Mouse (Mus musculus) T-cell, adult 2 months (primary cell): ENCODE data around the gene 1700016D06Rik.

Experiments
- DNase-seq: peaks from one replicate; pipeline ENCODE4 v3.0.0; 2022; ENCODE audit warnings: low spot score

1700016D06Rik gene

DNA sequence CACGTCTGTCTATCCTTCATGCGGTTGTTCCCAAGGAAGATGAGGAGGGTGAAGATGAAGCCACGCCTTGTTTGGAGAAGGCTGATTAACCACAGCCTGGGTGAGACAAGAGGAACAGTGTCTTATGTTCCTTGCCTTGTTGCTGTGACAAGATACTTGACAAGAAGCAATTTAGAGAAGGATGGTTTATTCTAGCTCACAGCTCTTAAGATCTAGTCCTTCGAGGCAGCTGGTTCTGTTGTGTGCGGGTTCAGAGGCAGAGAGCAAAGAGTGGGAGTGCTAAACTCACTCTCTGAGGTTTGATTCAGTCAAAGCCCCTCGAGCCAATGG lies at the start of gene 1700016D06Rik:
Gene 1700016D06Rik (minus strand): TSS at position 31 of the 330 bp plus-strand sequence.
- DNase-seq = no peak

DNA sequence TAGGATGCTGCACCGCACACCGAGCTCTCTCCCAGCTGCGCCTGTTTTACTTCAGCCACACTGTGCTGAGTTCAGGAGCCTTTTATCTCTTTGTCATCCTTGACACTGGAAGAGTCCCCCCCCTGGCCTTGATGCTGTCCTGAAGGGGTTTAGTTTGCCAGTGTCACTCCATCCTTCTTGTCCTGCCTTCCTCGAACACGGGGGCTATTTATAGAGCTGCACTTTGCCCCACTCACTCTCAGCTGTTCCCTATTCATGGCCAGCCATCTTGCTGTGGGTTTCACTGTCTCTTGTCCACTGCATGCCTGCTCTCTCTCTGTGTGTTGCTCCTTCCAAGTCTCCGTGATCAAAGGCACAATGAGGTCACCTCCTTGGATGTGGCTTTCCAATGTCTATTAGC lies 48.6 kb upstream of the 1700016D06Rik start:
- DNase-seq = no peak

GRCm38 (mm10) chr8:11746850-11747600 lies 46.2 kb upstream of the 1700016D06Rik start:
- no peak for DNase-seq

GRCm38 (mm10) chr8:11743580-11743979 lies 42.7 kb upstream of the 1700016D06Rik start:
- DNase-seq = no peak

- DNase-seq = no peak
These were observed 40.0 kb upstream of the 1700016D06Rik start for GRCm38 (mm10) chr8:11740857-11741256.

- DNase-seq = no peak
These were observed 38.2 kb upstream of the 1700016D06Rik start for GRCm38 (mm10) chr8:11739082-11739481.

- DNase-seq = no peak
These were observed 36.2 kb upstream of the 1700016D06Rik start for GRCm38 (mm10) chr8:11737096-11737495.

DNA sequence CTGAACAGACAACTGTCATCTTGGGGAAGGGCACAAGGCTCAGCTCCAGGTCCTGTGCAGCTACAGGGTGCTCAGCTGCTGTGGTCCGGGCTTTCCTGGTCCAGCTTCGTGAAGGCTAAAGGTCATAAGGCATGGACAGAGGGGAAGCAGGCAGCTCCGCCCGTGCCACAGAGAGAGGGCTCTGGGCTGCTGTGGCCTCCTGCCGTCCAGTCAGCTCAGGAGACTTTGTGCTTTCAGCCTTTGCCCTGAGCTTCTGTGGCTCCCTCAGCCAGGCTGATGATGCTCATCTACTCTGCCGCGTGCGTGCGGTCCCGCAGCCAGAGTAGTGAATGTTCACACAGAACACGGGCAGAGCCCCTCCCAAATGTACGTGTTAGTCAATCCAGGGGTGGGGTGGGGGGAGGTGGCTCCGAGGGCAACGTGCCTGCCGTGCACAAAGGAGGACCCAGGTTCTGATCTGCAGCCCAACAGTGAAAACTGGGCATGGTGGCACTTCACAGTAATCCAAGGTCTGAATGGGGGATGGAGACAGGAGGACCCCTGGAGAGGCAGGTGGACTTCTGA lies 34.9 kb upstream of the 1700016D06Rik start:
- DNase-seq = no peak

GRCm38 (mm10) chr8:11730271-11730940 lies 29.5 kb upstream of the 1700016D06Rik start:
- no peak for DNase-seq

- no peak for DNase-seq
These were observed 27.8 kb upstream of the 1700016D06Rik start for GRCm38 (mm10) chr8:11728482-11729295.

- no peak for DNase-seq
These were observed 27.0 kb upstream of the 1700016D06Rik start, which contains the start of gene Arhgef7 for GRCm38 (mm10) chr8:11727651-11728481. Gene Arhgef7, plus strand, starts transcription at chr8:11727721.

DNA sequence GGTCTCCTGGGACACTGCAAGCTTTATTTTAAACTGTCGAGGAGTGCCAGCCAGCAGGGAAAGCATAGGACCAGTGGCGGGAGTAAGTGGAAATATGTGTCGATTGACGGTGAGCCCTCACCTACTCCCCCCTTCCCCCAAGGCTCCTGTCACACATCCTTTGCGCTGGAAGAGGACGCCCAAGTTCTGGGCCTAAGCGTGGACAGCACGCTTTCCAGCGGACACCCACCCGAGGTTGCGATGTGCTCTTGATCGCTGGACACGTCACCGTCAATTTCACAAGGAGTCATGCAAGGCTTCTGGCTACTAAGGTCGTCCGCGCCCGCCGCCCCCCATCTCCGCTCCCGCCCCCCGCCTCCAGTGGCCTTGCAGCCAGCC lies 26.4 kb upstream of the 1700016D06Rik start:
- DNase-seq = no peak

DNA sequence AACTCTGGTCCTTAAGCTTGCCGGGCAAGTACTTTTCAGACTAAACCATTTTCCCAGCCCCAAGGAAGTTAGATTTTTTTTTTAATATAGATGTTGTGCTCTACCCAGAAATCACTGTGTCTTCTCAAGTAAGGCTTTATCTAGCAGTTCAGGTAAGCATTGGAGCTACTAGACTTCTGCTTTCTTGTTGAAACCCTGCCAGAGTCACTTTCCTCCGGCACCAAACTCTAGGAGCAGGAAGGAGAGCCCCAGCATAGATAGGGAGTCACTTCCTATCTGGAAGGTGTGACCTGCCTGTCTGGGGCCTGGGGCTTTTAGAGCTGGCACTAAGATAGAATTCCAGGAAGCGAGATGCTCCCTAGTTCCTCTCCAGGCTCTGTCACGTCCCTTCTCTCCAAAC lies 16.3 kb upstream of the 1700016D06Rik start:
- no peak for DNase-seq

GRCm38 (mm10) chr8:11712244-11712643 lies 11.4 kb upstream of the 1700016D06Rik start:
- no peak for DNase-seq

DNA sequence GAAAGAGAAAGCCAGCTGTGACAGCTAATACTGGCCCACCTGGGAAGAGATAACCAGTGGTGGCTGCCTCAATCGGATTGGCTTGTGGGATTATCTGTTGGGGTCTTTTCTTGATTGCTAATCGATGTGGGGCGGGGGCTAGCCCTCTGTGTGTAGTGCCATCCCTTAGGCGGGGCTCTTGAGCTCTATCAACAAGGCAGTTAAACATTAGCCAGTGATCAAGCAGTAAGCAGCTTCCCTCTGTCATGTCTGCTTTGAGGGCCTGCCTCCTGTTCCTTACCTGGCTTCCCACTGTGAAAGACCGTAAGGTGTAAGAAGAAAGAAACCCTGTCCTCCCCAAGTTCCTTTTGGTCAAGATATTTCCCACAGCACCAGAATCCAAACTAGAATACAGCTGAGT lies 9.6 kb upstream of the 1700016D06Rik start:
- DNase-seq = no peak

- no peak for DNase-seq
These were observed 8.7 kb upstream of the 1700016D06Rik start for GRCm38 (mm10) chr8:11709542-11709941.

- DNase-seq = no peak
These were observed 8.0 kb upstream of the 1700016D06Rik start for GRCm38 (mm10) chr8:11708815-11709214.

DNA sequence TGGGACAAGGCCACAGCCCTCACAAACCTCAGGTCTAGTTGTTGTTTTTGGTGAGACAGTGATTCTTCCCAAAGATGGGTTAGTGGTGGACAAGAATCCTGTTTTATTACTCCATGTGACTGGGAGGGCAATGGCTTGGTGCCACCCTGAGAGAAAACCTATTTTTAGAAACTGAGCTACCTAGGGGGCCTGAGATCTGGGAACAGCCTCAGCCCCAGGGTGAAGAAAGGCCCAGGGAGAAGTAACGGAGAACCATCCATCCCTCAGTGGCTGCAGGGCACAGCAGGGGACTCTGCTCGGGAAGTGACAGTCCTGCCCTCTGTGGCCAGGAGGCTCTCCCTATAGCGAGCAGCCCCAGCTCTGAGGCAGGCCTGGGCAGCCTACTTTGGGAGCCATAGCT lies 6.8 kb upstream of the 1700016D06Rik start:
- no peak for DNase-seq

DNA sequence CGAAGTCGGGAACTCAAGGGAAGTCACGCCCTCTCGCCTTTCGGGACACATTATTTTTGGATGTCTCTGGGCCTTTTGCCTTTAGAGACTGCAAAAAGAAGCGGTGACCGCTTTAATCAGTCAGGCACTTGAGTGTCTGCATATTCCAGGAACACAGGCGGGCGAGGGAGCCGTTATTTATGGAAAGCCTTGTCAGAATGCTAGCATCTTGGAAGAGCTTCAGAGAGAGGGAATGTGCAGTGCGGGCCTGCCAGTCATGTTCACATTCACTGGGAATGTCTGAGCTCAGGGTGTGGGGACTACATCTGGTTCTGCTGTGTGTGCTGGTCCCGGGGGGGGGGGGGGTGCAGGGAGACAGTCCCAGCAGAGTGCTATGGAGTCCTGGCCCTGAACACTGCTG lies 5.0 kb upstream of the 1700016D06Rik start:
- no peak for DNase-seq

DNA sequence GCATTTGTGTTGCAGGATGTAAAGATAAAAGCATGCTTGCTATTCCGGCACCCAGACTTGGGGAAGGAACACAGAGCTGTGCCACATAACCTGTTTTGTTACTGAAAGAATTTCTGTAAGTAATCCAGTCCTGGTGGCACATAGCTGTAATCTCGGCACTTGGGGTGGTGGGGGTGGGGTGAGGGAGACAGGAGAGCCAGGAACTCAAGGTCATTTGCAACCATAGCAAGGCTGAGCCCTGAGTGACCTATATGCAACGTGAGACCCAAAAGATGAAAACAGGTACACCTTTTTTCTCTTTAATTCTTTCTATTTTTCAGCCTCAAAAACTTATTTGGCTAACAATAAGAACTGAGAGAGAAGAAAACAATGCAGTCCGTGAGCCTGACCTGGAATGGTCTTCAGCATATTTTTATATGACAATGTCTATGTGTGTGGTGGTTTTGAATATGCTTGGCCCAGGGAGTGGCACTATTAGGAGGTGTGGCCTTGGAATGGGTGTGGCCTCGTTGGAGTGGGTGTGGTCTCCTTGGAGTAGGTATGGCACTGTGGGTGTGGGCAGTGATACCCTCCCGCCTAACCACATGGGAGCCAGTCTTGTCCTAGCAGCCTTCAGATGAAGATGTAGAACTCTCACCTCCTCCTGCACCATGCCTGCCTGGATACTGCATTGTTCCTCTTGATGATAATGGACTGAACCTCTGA lies 4.0 kb upstream of the 1700016D06Rik start:
- DNase-seq = no peak

- DNase-seq = no peak
These were observed 2.9 kb upstream of the 1700016D06Rik start for GRCm38 (mm10) chr8:11703789-11704188.
